Mouse (Mus musculus): Measurements from ENCODE around the gene Rad50.

DNA sequence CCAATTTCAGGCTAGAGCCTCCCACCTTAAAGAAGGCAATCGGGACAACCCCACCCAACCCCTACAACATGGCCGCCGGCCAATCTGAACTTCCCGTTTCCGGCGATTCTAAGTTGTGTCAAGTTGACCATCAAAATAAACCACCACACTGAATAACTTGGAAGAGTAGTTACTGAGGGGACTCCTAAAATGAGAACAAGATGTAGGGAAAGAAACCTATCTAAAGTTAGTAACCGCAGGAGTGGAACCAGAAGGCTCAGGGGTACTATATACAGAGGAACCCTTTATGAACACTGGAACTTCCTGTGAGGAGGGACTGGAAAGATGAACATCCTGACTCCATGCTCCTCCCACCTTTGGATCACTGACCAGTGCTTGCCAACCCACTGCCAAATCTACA lies 24.3 kb upstream of the Rad50 start:
- TF ChIP-seq POLR2A (IDR thresholded peaks at IDR 0.05; ENCODE audit: low read depth, low read length), result no peak
- TF ChIP-seq CTCF (IDR thresholded peaks at IDR 0.05; ENCODE audit: borderline replicate concordance, insufficient read depth, low read length), result no peak
